8 mouse cellular contexts compared by ENCODE assay signal in genomic region chr1:88424602-88425252, GRCm38 (mm10). TPM values are rescaled to one million over a fixed set of nuclear protein-coding genes. Genes with fewer than 3 reads are reported as not detected.
DNase-seq lines count a peak whose midpoint lies in the region; ATAC-seq and TF ChIP-seq lines count a peak whose summit lies in the region.

No protein-coding gene starts in this region.

- no peak overlapping the region for H3K27ac ChIP-seq in liver, embryonic 12.5 days
- no peak overlapping the region for H3K27ac ChIP-seq in kidney, adult 2 months (ENCODE audit: insufficient read depth, low read depth, low read length)
- H3K27ac ChIP-seq in limb, embryonic 11.5 days (replicated peaks; ENCODE audit: low read depth, low read length): no peak overlapping the region

- DNase-seq in liver: peak; percentile 72
- peak; percentile 93 for DNase-seq in embryo, embryonic 10 days (ENCODE audit: low spot score)
- peak; percentile 67 for DNase-seq in gastrocnemius, postnatal 14 days
- peak; percentile 72 for DNase-seq in kidney, adult 2 months
- DNase-seq in limb, embryonic 11.5 days (ENCODE audit: low spot score): peak; percentile 93
- peak; percentile 91 for DNase-seq in naive thymus-derived CD4-positive, alpha-beta T cell, adult 2 months (ENCODE audit: low read depth)
- peak; percentile 39 for DNase-seq in spleen, postnatal 36 days (ENCODE audit: low spot score in 2 of 2)

- H3K4me3 ChIP-seq in liver, embryonic 12.5 days: no peak overlapping the region
- no peak overlapping the region for H3K4me3 ChIP-seq in kidney, adult 2 months (ENCODE audit: insufficient read depth, low read depth, low read length)
- no peak overlapping the region for H3K4me3 ChIP-seq in limb, embryonic 11.5 days (ENCODE audit: low read depth, low read length)

- H3K9me3 ChIP-seq in liver, embryonic 12.5 days (replicated peaks): no peaks in the 10 kb centered on the region
- no peaks in the 10 kb centered on the region for H3K9me3 ChIP-seq in limb, embryonic 11.5 days (ENCODE audit: control insufficient read depth, low read length)

- no peaks in the 10 kb centered on the region for H3K4me1 ChIP-seq in liver, embryonic 12.5 days
- no peaks in the 10 kb centered on the region for H3K4me1 ChIP-seq in kidney, adult 2 months (ENCODE audit: control insufficient read depth, insufficient read depth, low read length)
- no peaks in the 10 kb centered on the region for H3K4me1 ChIP-seq in limb, embryonic 11.5 days (ENCODE audit: control insufficient read depth, insufficient read depth, low read length)

- H3K4me2 ChIP-seq in liver, embryonic 12.5 days: no peak overlapping the region
- H3K4me2 ChIP-seq in limb, embryonic 11.5 days (ENCODE audit: low read depth, severe bottlenecking): no peak overlapping the region

- peak; percentile 99; the same call in 1 of the 2 replicates for TF ChIP-seq CTCF in kidney, adult 2 months (conservative IDR thresholded peaks at IDR 0.05; ENCODE audit: insufficient read depth, insufficient read length, low read depth, low read length)

- ATAC-seq in liver, embryonic 12.5 days: no peak
- 0 out of 2 replicates have a peak, but pooled peaks have one; percentile 60 for ATAC-seq in limb, embryonic 11.5 days (ENCODE audit: insufficient number of reproducible peaks, low FRiP score, low TSS enrichment, low read depth)

- no peak overlapping the region for H3K9ac ChIP-seq in liver, embryonic 12.5 days
- H3K9ac ChIP-seq in limb, embryonic 11.5 days (ENCODE audit: low read length): no peak overlapping the region

- 15% methylated on average over 8 of the region's 8 CpGs for WGBS in liver, embryonic 12.5 days (ENCODE audit: insufficient replicate concordance)
- 27% methylated on average over 8 of the region's 8 CpGs for WGBS in kidney, adult 2 months
- 30% methylated on average over 8 of the region's 8 CpGs for WGBS in limb, embryonic 11.5 days

- H3K36me3 ChIP-seq in liver, embryonic 12.5 days: no peaks in the 10 kb centered on the region
- no peaks in the 10 kb centered on the region for H3K36me3 ChIP-seq in kidney, adult 2 months (ENCODE audit: control insufficient read depth, insufficient read depth, low read length)
- no peaks in the 10 kb centered on the region for H3K36me3 ChIP-seq in limb, embryonic 11.5 days (ENCODE audit: control insufficient read depth, insufficient read depth, low read length)

- intact Hi-C loops in gastrocnemius, postnatal 14 days (cut with DNase I; ENCODE audit: low total_unique reads): loop anchor here (5.0 kb wide), 1 partner anchor 283 kb away; no protein-coding TSS in a partner anchor

- no peaks in the 10 kb centered on the region for H3K27me3 ChIP-seq in liver, embryonic 12.5 days (replicated peaks)
- H3K27me3 ChIP-seq in kidney, adult 2 months (replicated peaks; ENCODE audit: control insufficient read depth, insufficient read depth, low read length): no peaks in the 10 kb centered on the region
- no peaks in the 10 kb centered on the region for H3K27me3 ChIP-seq in limb, embryonic 11.5 days (ENCODE audit: control insufficient read depth, insufficient read depth, low read length)

- no peak for TF ChIP-seq POLR2A in kidney, adult 2 months (IDR thresholded peaks at IDR 0.05; ENCODE audit: low read depth, low read length)

RNA-seq across cellular contexts. Expression of gene Spp2, which starts 18.0 kb away (rescaled TPM):
- 105 and 113 TPM in 2 replicates for polyA plus RNA-seq in liver, embryonic 12.5 days (2016; fragmentation: Nextera tagmentation; extraction: Ambion mirVana)
- not detected for total RNA-seq in gastrocnemius, postnatal 14 days (2021)
- polyA plus RNA-seq in kidney, adult 2 months (2012; rRNA removed): 1,106 and 1,181 TPM in 2 replicates
- not detected in 2 replicates for polyA plus RNA-seq in limb, embryonic 11.5 days (2014; fragmentation: Nextera tagmentation; extraction: Ambion mirVana)

Comparison
In these comparisons a context has a peak if more than half of its experiments do, and no peak if none do; other contexts are left out.
1. DNase-seq: peak in every context shown above with its lines; median percentile 93 in embryo, embryonic 10 days; 93 in limb, embryonic 11.5 days; 91 in naive thymus-derived CD4-positive, alpha-beta T cell, adult 2 months; 72 in liver; 72 in kidney, adult 2 months; 67 in gastrocnemius, postnatal 14 days; 39 in spleen, postnatal 36 days.
2. RNA of gene Spp2, which starts 18.0 kb away (polyA plus RNA-seq): 1,106 to 1,181 TPM in kidney, adult 2 months and 105 to 113 TPM in liver, embryonic 12.5 days; not detected in limb, embryonic 11.5 days; every median in the first group is over 10 times any median in the second.